13 mouse cellular contexts compared by ENCODE assay signal in the genomic region with DNA sequence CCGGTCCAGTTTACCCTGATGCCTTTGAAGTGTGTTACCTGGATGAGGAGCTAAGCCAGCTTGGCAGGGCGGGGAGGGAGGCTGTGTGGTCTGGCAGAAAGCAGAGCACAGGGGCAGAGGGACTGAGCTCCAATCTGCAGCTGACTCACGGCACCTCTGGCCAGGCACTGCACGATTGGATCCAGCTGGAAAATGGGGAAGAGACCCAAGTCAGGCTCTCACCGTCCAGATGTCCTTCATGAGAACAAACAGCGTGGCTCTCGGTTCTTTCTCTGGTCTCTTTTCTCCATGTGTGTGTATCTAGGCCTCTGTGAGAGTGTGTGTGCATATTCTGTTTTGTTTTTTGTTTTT. TPM values are rescaled to one million over a fixed set of nuclear protein-coding genes. Genes with fewer than 3 reads are reported as not detected.
DNase-seq lines count a peak whose midpoint lies in the region; ATAC-seq lines count a peak whose summit lies in the region.
"Had no signal": no experiment of that assay in that cellular context is flagged by ENCODE, and none has a peak within 500 bp of the region (broad histone marks: within the 10 kb centered on the region; RNA-seq: fewer than 3 reads in every experiment).

No protein-coding gene starts in this region.

- H3K4me2 ChIP-seq in forebrain, embryonic 13.5 days = no peak overlapping the region
- H3K4me2 ChIP-seq: liver, embryonic 15.5 days had no signal

- intact Hi-C loops in gastrocnemius, postnatal 36 days (cut with DNase I) = loop anchor here (10.0 kb wide), 1 partner anchor 569 kb away; no protein-coding TSS in a partner anchor

- ATAC-seq in forebrain, embryonic 13.5 days = no peak
- ATAC-seq: forebrain, embryonic 16.5 days had no signal

- H3K4me1 ChIP-seq in forebrain, embryonic 13.5 days = no peaks in the 10 kb centered on the region
- H3K4me1 ChIP-seq: liver, embryonic 15.5 days had no signal

- WGBS in forebrain, embryonic 13.5 days = 88% methylated on average over 7 of the region's 7 CpGs

- no peaks in the 10 kb centered on the region for H3K9me3 ChIP-seq in forebrain, embryonic 13.5 days (replicated peaks)
- H3K9me3 ChIP-seq: liver, embryonic 15.5 days had no signal

- peak; percentile 48 to 52 for DNase-seq in kidney, postnatal 4 days
- DNase-seq in kidney, adult 9 months = no peak
- DNase-seq in gastrocnemius, postnatal 36 days = peak; percentile 46 to 63
- DNase-seq in heart, postnatal 4 days = peak; percentile 43
- peak; percentile 48 to 79 for DNase-seq in lung, postnatal 4 days
- no peak for DNase-seq in T-cell, adult 2 months (ENCODE audit: low spot score)
- DNase-seq: cerebellum, adult 18-20 months; kidney, postnatal 14 days; thymus, postnatal 4 days had no signal

- H3K36me3 ChIP-seq in forebrain, embryonic 13.5 days (ENCODE audit: poor library complexity, severe bottlenecking) = no peaks in the 10 kb centered on the region
- H3K36me3 ChIP-seq: liver, embryonic 15.5 days had no signal

- H3K9ac ChIP-seq in forebrain, embryonic 13.5 days = no peak overlapping the region
- H3K9ac ChIP-seq: liver, embryonic 15.5 days had no signal

- H3K27ac ChIP-seq in forebrain, embryonic 13.5 days = no peak overlapping the region
- H3K27ac ChIP-seq: left cerebral cortex, adult 2 months; liver, embryonic 15.5 days had no signal

- no peak overlapping the region for H3K4me3 ChIP-seq in forebrain, embryonic 13.5 days
- H3K4me3 ChIP-seq: left cerebral cortex, adult 2 months; liver, embryonic 15.5 days had no signal

- no peaks in the 10 kb centered on the region for H3K27me3 ChIP-seq in forebrain, embryonic 13.5 days
- H3K27me3 ChIP-seq: liver, embryonic 15.5 days had no signal

RNA-seq across cellular contexts. Expression of gene Igfbp5, which starts 11.1 kb away (rescaled TPM):
- total RNA-seq in gastrocnemius, postnatal 36 days (2021) = 100 to 1,000 TPM; 159 to 169 TPM
- total RNA-seq in heart, postnatal 4 days (2021) = 100 to 1,000 TPM; 190 to 236 TPM
- 20.9 and 30.9 TPM in 2 replicates for polyA plus RNA-seq in forebrain, embryonic 13.5 days (2015; fragmentation: Nextera tagmentation; extraction: Ambion mirVana)

Comparison
In these comparisons a context has a peak if more than half of its experiments do, and no peak if none do; other contexts are left out.
1. DNase-seq: peak in kidney, postnatal 4 days (2 of 2), gastrocnemius, postnatal 36 days (2 of 2), heart, postnatal 4 days (single experiment) and lung, postnatal 4 days (2 of 2); none in kidney, adult 9 months (single experiment) and T-cell, adult 2 months (single experiment).